Mouse (Mus musculus) ES-Bruce4 (cell line): ENCODE results near the gene Tcerg1l.

ENCODE experiments used
- CTCF ChIP-seq: IDR thresholded peaks from one replicate; pipeline ENCODE4 v1.8.1; 2011; ENCODE audit warnings: low read depth, low read length
- EP300 ChIP-seq: IDR thresholded peaks from 2 replicates; pipeline ENCODE4 v1.6.1; 2011; ENCODE audit warnings: low read depth, low read length; ENCODE audit not compliant: insufficient read depth
- POLR2A ChIP-seq: IDR thresholded peaks from one replicate; pipeline ENCODE4 v1.8.1; 2011; ENCODE audit warnings: low read length; ENCODE audit not compliant: insufficient read depth

DNA sequence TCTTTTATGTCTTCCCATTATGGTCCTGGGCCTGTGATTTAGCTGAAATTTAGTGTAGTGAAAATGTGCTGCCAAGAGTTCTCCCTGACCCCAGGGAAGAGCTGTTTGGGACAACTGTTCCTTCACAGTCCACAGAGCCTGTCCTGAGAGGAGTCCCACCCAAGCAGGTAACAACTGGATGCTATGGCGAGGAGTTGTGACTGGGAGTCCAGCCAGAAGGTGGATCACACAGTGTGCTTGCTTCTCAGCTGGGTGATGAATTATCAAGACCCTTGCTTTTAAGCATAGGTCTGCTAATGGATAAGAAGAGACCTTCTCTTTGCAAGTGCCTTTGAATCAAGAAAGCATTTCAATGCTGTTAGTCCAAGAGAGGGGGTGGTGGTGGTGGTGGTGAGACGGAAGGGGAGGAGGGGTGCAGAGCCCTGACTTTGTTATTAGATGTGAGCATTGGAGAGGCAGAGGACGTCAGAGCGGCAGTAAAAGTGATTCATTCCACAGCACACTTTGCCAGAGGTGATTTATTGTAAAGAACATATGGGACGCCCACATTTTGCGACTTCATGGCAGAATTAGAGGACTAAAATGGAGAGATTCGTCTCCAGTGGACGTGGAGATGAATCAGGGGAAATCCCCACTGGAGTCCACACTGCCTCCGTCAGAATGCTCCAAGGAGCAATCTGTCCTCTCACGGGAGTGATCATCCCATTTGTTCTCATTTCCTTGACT, 198.0 kb downstream of the Tcerg1l start:
- TF ChIP-seq POLR2A (no peak), CTCF (no peak), EP300 (no peak)
